Mouse (Mus musculus): Measurements from ENCODE around the gene Ctrc.

- TF ChIP-seq USF1 (IDR thresholded peaks at IDR 0.05; ENCODE audit: low read depth) = no peak
- no peak for TF ChIP-seq POLR2AphosphoS2 (IDR thresholded peaks at IDR 0.05; ENCODE audit: insufficient read length, low read depth)
- no peak for TF ChIP-seq POLR2A (IDR thresholded peaks at IDR 0.05; ENCODE audit: insufficient read length, low read depth)
- no peak for TF ChIP-seq CEBPB (IDR thresholded peaks at IDR 0.05; ENCODE audit: insufficient read depth, poor library complexity, severe bottlenecking)
- no peak for TF ChIP-seq TCF12 (IDR thresholded peaks at IDR 0.05; ENCODE audit: insufficient read depth, poor library complexity, severe bottlenecking)
- no peak for TF ChIP-seq MAX (IDR thresholded peaks at IDR 0.05; ENCODE audit: low read depth)
- no peak for TF ChIP-seq MYOD1 (IDR thresholded peaks at IDR 0.05; ENCODE audit: control insufficient read depth in 1 of 3, insufficient read length in 2 of 3, low read depth in 2 of 3)
Observed at GRCm38 (mm10) chr4:141833911-141834310, 12.2 kb downstream of the Ctrc start.

Data from myocyte (in vitro differentiated cells).